Mouse (Mus musculus) ovary, adult 2 months (tissue): ENCODE measurements around the gene Olfr810. TPM values are rescaled to one million over a fixed set of nuclear protein-coding genes. Genes with fewer than 3 reads are reported as not detected.

Source experiments
- polyA plus RNA-seq: library from polyadenylated mRNA; depleted of rRNA; stranded (reverse); fragments of >200 nt; gene quantifications from 2 replicates; pipeline ENCODE4 v1.2.3, GENCODE M21; 2012; rRNA removed

Olfr810 gene
- 0.09 and 0.32 TPM in 2 replicates for polyA plus RNA-seq

GRCm38 (mm10) chr10:129794817-129795216 lies at the start of gene Olfr810:
Olfr810 (minus strand) TSS chr10:129794917.

DNA sequence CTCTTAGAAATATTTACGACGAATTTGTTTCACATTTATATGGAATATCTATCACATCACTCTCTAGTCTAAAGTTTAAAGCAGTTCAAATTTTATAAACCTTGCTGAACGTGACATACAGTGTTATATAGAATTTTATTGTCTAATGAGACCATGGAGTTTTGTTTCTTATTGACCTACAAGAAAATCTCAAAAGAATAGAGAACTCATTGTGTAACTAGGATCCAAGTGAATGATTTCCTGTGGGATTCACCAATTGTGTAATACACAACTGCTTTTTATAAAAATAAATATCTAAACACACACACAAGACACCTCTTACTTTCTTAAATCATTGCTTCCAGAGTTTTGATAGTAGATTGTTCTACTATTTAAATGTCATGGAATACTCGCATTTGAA lies 9.6 kb upstream of the Olfr810 start, which contains the start of gene Olfr811:
Gene Olfr811, minus strand, starts transcription at position 101 of the 400 bp plus-strand sequence.

GRCm38 (mm10) chr10:129774338-129774737 lies 20.4 kb downstream of the Olfr810 start, which contains the start of gene Olfr809:
Olfr809 (plus strand) TSS chr10:129774638.

DNA sequence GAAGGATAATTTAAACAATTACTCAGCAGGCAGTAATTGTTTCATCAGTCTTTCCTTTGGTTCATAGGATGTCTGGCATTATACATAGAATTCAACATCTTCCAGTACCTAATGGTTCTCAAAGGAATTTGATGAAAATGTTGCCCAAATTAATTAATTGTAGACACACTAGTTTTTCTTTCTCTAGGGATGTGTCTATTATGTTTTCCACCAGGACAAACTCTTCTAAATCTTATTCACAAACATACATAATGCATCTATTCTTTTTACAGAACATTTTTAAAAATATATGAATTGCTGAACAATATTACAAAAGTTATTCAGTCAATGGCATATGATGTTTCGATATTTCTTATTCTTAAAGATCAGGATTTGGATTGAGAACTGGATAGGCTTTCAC lies 29.5 kb downstream of the Olfr810 start, which contains the start of gene Olfr808:
Gene Olfr808, plus strand, starts transcription at position 301 of the 400 bp plus-strand sequence.

GRCm38 (mm10) chr10:129757693-129758092 lies 37.0 kb downstream of the Olfr810 start, which contains the start of gene Olfr807:
Olfr807 (minus strand) TSS chr10:129757793.

GRCm38 (mm10) chr10:129741821-129742220 lies 52.9 kb downstream of the Olfr810 start, which contains the start of gene Olfr806:
Olfr806 (minus strand) TSS chr10:129741921.

Other genes with a start within 250 kb of the Olfr810 start
- not detected in 2 replicates for gene Olfr794, start 227.3 kb downstream of the Olfr810 start, polyA plus RNA-seq
- not detected in 2 replicates for gene Olfr796, start 182.3 kb downstream of the Olfr810 start, polyA plus RNA-seq
- not detected in 2 replicates for gene Olfr798, start 167.0 kb downstream of the Olfr810 start, polyA plus RNA-seq
- gene Olfr799, start 157.4 kb downstream of the Olfr810 start, polyA plus RNA-seq = not detected in 2 replicates
- gene Olfr800, start 137.2 kb downstream of the Olfr810 start, polyA plus RNA-seq = not detected in 2 replicates
- gene Olfr801, start 121.1 kb downstream of the Olfr810 start, polyA plus RNA-seq = not detected in 2 replicates
- gene Olfr802, start 106.7 kb downstream of the Olfr810 start, polyA plus RNA-seq = not detected in 2 replicates
- not detected in 2 replicates for gene Olfr803, start 100.6 kb downstream of the Olfr810 start, polyA plus RNA-seq
- not detected in 2 replicates for gene Olfr804, start 91.7 kb downstream of the Olfr810 start, polyA plus RNA-seq
- not detected in 2 replicates for gene Olfr805, start 65.5 kb downstream of the Olfr810 start, polyA plus RNA-seq
- gene Olfr806, start 53.0 kb downstream of the Olfr810 start, polyA plus RNA-seq = not detected in 2 replicates
- gene Olfr807, start 37.1 kb downstream of the Olfr810 start, polyA plus RNA-seq = not detected in 2 replicates
- not detected in 2 replicates for gene Olfr808, start 29.4 kb downstream of the Olfr810 start, polyA plus RNA-seq
- not detected in 2 replicates for gene Olfr809, start 20.3 kb downstream of the Olfr810 start, polyA plus RNA-seq
- not detected in 2 replicates for gene Olfr811, start 9.5 kb upstream of the Olfr810 start, polyA plus RNA-seq
- not detected in 2 replicates for gene Olfr812, start 51.2 kb upstream of the Olfr810 start, polyA plus RNA-seq
- not detected in 2 replicates for gene Olfr813, start 60.5 kb upstream of the Olfr810 start, polyA plus RNA-seq
- not detected in 2 replicates for gene Olfr814, start 84.9 kb upstream of the Olfr810 start, polyA plus RNA-seq
- not detected in 2 replicates for gene Olfr815, start 111.0 kb upstream of the Olfr810 start, polyA plus RNA-seq
- not detected in 2 replicates for gene Olfr816, start 120.7 kb upstream of the Olfr810 start, polyA plus RNA-seq
- not detected in 2 replicates for gene Olfr818, start 154.2 kb upstream of the Olfr810 start, polyA plus RNA-seq
- not detected in 2 replicates for gene Olfr819, start 172.3 kb upstream of the Olfr810 start, polyA plus RNA-seq
- gene Olfr247, start 181.2 kb upstream of the Olfr810 start, polyA plus RNA-seq = not detected in 2 replicates
- not detected in 2 replicates for gene Gm10310, start 190.1 kb upstream of the Olfr810 start, polyA plus RNA-seq
- not detected in 2 replicates for gene Olfr820, start 217.7 kb upstream of the Olfr810 start, polyA plus RNA-seq
- gene Olfr821, start 235.4 kb upstream of the Olfr810 start, polyA plus RNA-seq = not detected in 2 replicates